27 mouse cellular contexts compared by ENCODE assay signal in the genomic region with DNA sequence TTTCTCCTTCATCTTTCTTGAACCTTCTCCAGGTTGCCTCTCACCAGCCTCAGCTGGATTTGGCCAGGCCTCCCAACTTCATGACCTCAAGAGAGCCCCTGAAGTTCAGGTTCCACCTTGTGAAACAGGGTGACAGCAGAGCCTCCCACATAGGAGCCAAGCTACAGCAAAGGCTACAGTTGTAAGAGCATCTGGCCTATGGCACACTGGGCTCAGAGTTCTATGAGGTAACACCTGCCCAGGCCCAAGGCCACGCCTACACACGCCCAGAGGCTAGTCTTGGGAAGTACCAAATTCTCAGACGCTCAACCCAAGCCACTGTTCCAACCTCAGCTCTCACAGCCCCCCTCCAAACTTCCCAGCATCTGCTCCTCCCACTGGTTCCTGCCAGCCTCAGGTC. TPM values are rescaled to one million over a fixed set of nuclear protein-coding genes. Genes with fewer than 3 reads are reported as not detected.
DNase-seq lines count a peak whose midpoint lies in the region; ATAC-seq and TF ChIP-seq lines count a peak whose summit lies in the region.
"Had no signal": no experiment of that assay in that cellular context is flagged by ENCODE, and none has a peak within 500 bp of the region (broad histone marks: within the 10 kb centered on the region; RNA-seq: fewer than 3 reads in every experiment).

No protein-coding gene starts in this region.

- H3K4me3 ChIP-seq in layer of hippocampus, adult 2 months: no peak overlapping the region
- H3K4me3 ChIP-seq: embryonic facial prominence, embryonic 15.5 days; forebrain, embryonic 10.5 days; heart, embryonic 15.5 days; limb, embryonic 12.5 days; liver, embryonic 15.5 days; megakaryocyte, embryonic 14.5 days; neural tube, embryonic 13.5 days had no signal

- intact Hi-C loops in heart, postnatal 10 days (cut with DNase I): no loop called here
- intact Hi-C loops in left cerebral cortex, postnatal 25 days (cut with DNase I): no loop called here

- peak overlapping the region; percentile 40 for H3K27ac ChIP-seq in layer of hippocampus, adult 2 months
- H3K27ac ChIP-seq: embryonic facial prominence, embryonic 15.5 days; forebrain, embryonic 10.5 days; heart, embryonic 15.5 days; limb, embryonic 12.5 days; liver, embryonic 15.5 days; neural tube, embryonic 13.5 days had no signal

- no peak for TF ChIP-seq CTCF in layer of hippocampus, adult 2 months (conservative IDR thresholded peaks at IDR 0.05)

- peak; percentile 21 for ATAC-seq in granulocyte monocyte progenitor cell, adult 5-6 weeks (replicated peaks; ENCODE audit: poor library complexity, severe bottlenecking)
- ATAC-seq: hindbrain, embryonic 16.5 days; intestine, embryonic 16.5 days; lung, postnatal 0 days had no signal

- no peak for DNase-seq in layer of hippocampus, adult 2 months (ENCODE audit: low spot score in 2 of 2)
- no peak for DNase-seq in layer of hippocampus, postnatal 36 days
- peak; percentile 32 for DNase-seq in ES-CJ7 (ENCODE audit: low read depth, low spot score)
- peak; percentile 34 for DNase-seq in adipocyte (ENCODE audit: low spot score)
- DNase-seq in heart, postnatal 10 days: no peak
- no peak for DNase-seq in left cerebral cortex, postnatal 25 days (ENCODE audit: low spot score in 2 of 2)
- DNase-seq: cerebellum, adult 11-12 months; cerebellum, postnatal 36 days; forebrain, postnatal 0 days; heart, adult 18-20 months; kidney, postnatal 4 days; midbrain, embryonic 14.5 days; spleen, adult 18-20 months; thymus, postnatal 36 days had no signal

RNA-seq across cellular contexts. Expression of gene 5031439G07Rik, which starts 5.5 kb away (rescaled TPM):
- total RNA-seq in layer of hippocampus, adult 2 months (2021): 10 to 100 TPM; 85.0 to 95.0 TPM
- 100 to 1,000 TPM in 1 of 2 experiments, 10 to 100 TPM in 1; 93.1 to 105 TPM for total RNA-seq in layer of hippocampus, postnatal 36 days (2021)
- 14.1 and 20.8 TPM in 2 replicates for total RNA-seq in granulocyte monocyte progenitor cell, adult 5-6 weeks (2014; fragmentation: Nextera tagmentation)
- 12.2 and 14.2 TPM in 2 replicates for total RNA-seq in granulocyte monocyte progenitor cell, adult 5-6 weeks (2017)
- 10 to 100 TPM; 22.1 to 25.2 TPM for total RNA-seq in heart, postnatal 10 days (2021)
- total RNA-seq in left cerebral cortex, postnatal 25 days (2021): 10 to 100 TPM; 77.7 to 82.7 TPM

RNA-seq across cellular contexts. Expression of gene Upk3a, which starts 34.1 kb away (rescaled TPM):
- total RNA-seq in layer of hippocampus, adult 2 months (2021): not detected
- not detected for total RNA-seq in layer of hippocampus, postnatal 36 days (2021)
- total RNA-seq in granulocyte monocyte progenitor cell, adult 5-6 weeks (2014; fragmentation: Nextera tagmentation): not detected in 2 replicates
- total RNA-seq in granulocyte monocyte progenitor cell, adult 5-6 weeks (2017): not detected in 2 replicates
- total RNA-seq in heart, postnatal 10 days (2021): not detected
- not detected for total RNA-seq in left cerebral cortex, postnatal 25 days (2021)
- total RNA-seq: gastrocnemius, adult 8-10 months; heart, adult 18-20 months; hematopoietic stem cell, adult 5-6 weeks had no signal

RNA-seq across cellular contexts. Expression of gene Fam118a, which starts 45.9 kb away (rescaled TPM):
- 10 to 100 TPM; 26.9 to 35.9 TPM for total RNA-seq in layer of hippocampus, adult 2 months (2021)
- 10 to 100 TPM; 33.9 to 34.8 TPM for total RNA-seq in layer of hippocampus, postnatal 36 days (2021)
- total RNA-seq in granulocyte monocyte progenitor cell, adult 5-6 weeks (2014; fragmentation: Nextera tagmentation): 4.6 and 8.7 TPM in 2 replicates
- 12.9 and 14.8 TPM in 2 replicates for total RNA-seq in granulocyte monocyte progenitor cell, adult 5-6 weeks (2017)
- total RNA-seq in heart, postnatal 10 days (2021): 10 to 100 TPM; 10.1 to 10.8 TPM
- total RNA-seq in left cerebral cortex, postnatal 25 days (2021): 10 to 100 TPM; 22.7 to 23.5 TPM

RNA-seq across cellular contexts. Expression of gene Nup50, which starts 59.7 kb away (rescaled TPM):
- 10 to 100 TPM; 32.0 to 33.3 TPM for total RNA-seq in layer of hippocampus, adult 2 months (2021)
- total RNA-seq in layer of hippocampus, postnatal 36 days (2021): 10 to 100 TPM; 33.5 to 36.5 TPM
- total RNA-seq in granulocyte monocyte progenitor cell, adult 5-6 weeks (2014; fragmentation: Nextera tagmentation): 45.8 and 48.1 TPM in 2 replicates
- total RNA-seq in granulocyte monocyte progenitor cell, adult 5-6 weeks (2017): 77.6 and 80.8 TPM in 2 replicates
- 10 to 100 TPM; 21.2 to 21.9 TPM for total RNA-seq in heart, postnatal 10 days (2021)
- 10 to 100 TPM; 32.5 to 34.5 TPM for total RNA-seq in left cerebral cortex, postnatal 25 days (2021)

Comparison
In these comparisons a context has a peak if more than half of its experiments do, and no peak if none do; other contexts are left out.
1. DNase-seq: peak in ES-CJ7 (single experiment) and adipocyte (single experiment); none in layer of hippocampus, adult 2 months (0 of 2), layer of hippocampus, postnatal 36 days (0 of 2), heart, postnatal 10 days (0 of 2) and left cerebral cortex, postnatal 25 days (0 of 2).